Mouse (Mus musculus) spleen, adult 18-20 months (tissue): ENCODE measurements at regions not wholly inside any gene's neighbourhood (a gene's known extent, or its start where the extent isn't known, plus 50 kb on each side); places are given as distances from the start of the nearest gene placed in this dataset.

ENCODE experiments used
- DNase-seq, 2 experiments: peaks; one replicate each; pipeline ENCODE4 v3.0.0; 2022; ENCODE audit warnings: mixed read lengths in 2 of 2

GRCm38 (mm10) chr3:54604705-54605379 is 87.8 kb upstream of the Supt20 start:
- no peak for DNase-seq

- DNase-seq = no peak
Observed at GRCm38 (mm10) chr3:54611431-54611990, 81.1 kb upstream of the Supt20 start.

DNA sequence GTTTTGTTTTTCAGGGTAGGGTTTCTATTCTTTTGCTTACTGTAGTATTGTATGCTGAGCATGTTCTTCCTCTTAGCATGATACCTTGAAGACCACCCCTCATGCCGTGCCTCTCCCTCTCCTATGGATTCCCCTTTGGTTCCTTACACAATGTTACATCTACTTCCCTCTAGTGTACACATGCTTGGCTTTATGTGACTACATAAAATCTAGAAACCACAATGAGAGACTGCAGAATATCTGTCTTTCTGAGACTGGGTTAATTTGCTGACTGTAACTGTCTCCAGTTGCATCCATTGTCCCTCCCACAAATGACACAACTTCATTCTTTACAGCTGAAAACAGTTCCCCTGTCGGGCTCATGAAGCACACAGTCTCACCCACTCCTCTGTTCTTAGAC is 78.8 kb upstream of the Supt20 start:
- DNase-seq = no peak

DNA sequence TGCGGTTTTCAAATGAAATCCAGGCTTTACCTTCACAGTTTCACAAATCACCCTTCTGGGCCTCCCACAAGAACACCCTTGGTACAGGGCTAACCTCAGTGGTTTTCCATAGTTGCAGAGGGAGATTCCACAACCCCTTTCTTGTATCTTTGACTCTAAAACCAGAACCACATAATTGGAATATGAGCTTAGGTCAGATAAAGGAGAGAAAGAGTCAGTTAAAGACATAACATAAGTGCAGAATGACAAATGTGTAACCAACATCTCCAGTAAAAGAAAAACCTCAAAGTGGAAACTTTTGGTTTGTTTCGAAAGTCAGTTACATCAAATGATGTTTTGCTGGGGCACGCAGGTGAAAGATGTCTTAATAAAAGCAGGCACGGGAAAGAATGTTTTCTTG is 75.3 kb upstream of the Supt20 start:
- no peak for DNase-seq

GRCm38 (mm10) chr3:54618286-54618685 is 74.3 kb upstream of the Supt20 start:
- no peak for DNase-seq

GRCm38 (mm10) chr3:54630254-54630653 is 62.4 kb upstream of the Supt20 start:
- DNase-seq = no peak

- DNase-seq = no peak
Observed at GRCm38 (mm10) chr3:54632731-54633130, 59.9 kb upstream of the Supt20 start.

GRCm38 (mm10) chr3:54633446-54633845 is 59.2 kb upstream of the Supt20 start:
- no peak for DNase-seq

DNA sequence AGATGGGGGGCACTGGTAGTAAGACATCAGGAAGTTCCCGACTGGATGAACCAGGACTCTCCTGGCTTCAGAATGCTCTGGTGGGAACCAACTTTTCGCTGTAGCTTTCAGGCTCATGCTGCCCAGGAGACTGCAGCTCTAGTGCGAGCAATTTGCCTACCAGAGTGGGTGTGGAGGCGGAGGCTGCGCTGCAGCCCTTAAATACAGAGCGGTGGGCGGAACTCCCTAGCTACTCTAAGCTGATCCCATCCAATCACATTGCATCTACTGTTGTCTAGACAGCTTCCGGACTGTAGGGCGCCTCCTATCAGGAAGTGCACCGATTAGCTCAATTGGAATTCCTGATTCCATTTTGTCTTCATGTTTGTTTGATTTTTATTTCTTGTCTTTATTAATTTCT is 58.2 kb upstream of the Supt20 start:
- DNase-seq = no peak
